In the genomic region with DNA sequence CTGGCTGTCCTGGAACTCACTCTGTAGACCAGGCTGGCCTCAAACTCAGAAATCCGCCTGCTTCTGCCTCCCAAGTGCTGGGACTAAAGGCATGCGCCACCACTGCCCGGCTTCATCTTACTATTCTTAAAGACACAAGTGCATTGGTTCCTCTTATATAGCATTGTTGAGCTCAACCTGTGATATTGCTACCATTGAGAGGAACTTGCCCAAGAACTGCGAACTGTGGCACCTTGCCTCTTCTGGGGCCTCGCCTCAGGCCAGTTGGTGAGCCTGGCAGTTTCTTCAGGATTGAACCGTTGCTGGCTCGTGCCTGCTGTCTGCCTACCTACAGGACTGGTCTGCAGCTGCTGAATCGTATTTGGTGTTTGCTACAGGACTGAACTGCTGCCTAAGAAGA, we compare ENCODE assay signal across 6 mouse cellular contexts. TPM values are rescaled to one million over a fixed set of nuclear protein-coding genes. Genes with fewer than 3 reads are reported as not detected.
"Had no signal": no experiment of that assay in that cellular context is flagged by ENCODE, and none has a peak within 500 bp of the region (broad histone marks: within the 10 kb centered on the region; RNA-seq: fewer than 3 reads in every experiment).

No protein-coding gene starts in this region.

RNA-seq across cellular contexts. Expression of a gene that starts 23.4 kb away (rescaled TPM):
- total RNA-seq: gastrocnemius, adult 2 months; gastrocnemius, postnatal 14 days; gastrocnemius, postnatal 25 days; gastrocnemius, postnatal 4 days; heart, adult 8-10 months had no signal
- polyA plus RNA-seq: embryonic facial prominence, embryonic 11.5 days had no signal
